Mouse (Mus musculus) kidney, adult 18-20 months (tissue): ENCODE data around the gene P2ry13.

Experiments used
- DNase-seq: peaks from one replicate; pipeline ENCODE4 v3.0.0; 2021

Gene P2ry13

DNA sequence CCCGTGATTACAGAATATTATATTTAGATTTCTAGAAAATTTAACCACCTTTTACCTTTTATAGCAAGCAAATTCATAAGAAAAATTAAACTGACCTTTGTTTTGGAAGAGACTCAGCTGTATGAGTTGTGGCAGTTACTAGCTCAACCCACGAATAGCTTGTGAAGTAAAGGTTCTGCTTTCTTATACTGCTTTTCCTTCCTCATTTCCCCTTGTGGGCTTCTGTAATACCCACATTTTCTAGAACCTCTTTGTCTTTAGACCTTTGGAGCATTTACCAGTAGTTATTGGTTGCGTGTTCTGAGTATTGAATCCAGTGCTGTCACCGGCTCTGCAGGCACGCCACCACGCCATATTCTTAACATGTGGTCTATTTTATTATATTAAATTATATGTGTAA lies at the start of gene P2ry13:
TSS of gene P2ry13 (minus strand) at position 156 of the 400 bp plus-strand sequence.
- no peak for DNase-seq

DNA sequence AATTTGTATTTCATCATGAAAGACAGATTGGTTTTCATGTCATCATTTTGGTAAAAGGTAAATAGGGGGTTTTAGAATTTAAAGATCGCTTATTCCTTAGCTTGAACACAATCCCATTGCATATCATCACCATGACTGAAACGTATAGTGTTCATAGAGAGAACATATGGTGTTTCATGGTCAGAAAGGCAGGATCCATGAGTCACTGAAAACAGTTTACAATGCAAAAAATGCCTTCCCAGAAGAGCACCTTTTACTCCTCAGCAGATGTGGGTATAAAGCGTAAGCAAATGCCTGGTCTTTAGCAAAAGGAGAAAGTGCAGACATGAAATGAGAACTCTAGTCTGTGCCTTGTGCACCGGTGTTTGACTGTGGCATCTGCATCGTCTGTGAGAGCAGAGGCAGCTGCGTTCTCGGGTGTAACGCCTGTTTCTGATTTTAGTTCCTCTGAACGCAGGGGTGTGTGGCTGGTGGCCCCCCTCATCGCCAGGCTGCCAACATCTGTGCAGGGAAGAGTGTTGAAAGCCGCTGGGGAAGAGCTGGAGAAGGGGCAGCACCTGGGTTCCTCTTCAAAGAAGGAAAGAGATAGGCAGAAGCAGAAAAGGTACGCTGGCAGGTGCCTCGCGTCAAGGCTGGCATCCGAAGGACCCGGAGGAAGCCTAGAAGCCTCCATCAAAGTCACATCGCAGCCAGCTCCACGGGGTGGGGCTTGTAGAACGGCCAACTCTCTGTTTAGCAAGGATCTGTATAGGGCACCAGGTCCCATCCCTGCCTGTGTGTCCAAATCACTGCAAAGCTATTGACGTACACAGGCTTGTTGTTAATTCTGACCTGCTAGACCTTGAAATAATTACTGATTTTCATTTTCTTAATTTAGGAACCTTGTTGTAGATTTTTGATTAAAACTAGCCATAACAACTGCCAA lies 47.3 kb upstream of the P2ry13 start:
- no peak for DNase-seq

DNA sequence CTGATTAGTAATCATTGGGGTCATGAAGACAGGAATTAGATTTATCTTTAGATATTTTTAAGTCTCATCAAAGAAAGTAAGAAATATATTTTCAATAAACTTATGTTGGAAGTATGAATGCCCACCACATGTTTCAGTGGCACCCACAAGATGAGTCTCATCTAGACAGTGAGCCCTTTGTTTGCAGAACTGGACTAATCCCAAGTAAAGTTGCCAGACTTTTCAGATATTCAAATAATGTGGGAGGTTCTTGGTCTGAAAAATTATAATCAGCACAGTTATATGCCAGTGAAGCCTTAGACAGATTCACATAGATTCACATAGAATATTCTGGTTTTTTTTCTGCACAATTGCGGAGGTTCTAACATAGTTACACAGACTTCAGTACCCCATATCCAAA lies 39.8 kb upstream of the P2ry13 start:
- no peak for DNase-seq

DNA sequence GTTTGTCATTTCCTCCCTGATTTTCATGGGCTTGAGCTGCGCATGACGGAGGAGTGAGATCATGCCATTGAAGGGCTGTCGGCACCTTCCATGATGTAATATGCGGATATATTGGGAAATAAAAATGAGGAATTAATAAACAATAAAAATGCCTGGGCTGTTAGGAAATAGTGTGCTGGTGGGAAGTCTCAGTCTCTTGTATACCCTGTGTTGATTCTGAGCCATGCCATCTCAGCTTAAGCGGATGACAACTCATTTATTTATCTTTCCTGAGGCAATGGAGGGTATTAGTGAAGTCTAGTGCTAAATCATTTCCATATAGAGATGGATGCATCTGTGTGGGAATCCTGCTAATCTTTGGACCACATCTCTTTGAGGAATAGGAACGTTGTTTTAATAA lies 37.3 kb upstream of the P2ry13 start:
- no peak for DNase-seq

DNA sequence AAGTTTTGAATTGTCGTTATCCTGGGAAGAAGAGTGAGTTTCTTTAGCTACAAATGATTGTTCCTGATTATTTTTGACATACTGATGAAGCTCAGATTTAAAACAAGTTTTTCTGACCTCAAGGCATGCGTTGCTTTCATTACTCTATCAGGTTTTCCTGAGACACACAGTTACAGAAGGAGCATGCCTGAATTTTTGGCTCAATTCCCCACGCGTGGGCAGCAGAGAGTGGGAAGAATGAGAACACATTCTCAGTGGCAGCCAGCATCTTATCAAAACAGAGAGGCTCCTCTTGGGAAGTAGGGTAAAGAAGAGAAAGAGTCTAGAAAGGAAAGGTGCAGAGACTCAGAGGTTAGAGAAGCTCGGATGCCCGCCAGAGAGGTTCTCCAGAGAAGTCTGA lies 32.7 kb upstream of the P2ry13 start:
- DNase-seq: no peak

DNA sequence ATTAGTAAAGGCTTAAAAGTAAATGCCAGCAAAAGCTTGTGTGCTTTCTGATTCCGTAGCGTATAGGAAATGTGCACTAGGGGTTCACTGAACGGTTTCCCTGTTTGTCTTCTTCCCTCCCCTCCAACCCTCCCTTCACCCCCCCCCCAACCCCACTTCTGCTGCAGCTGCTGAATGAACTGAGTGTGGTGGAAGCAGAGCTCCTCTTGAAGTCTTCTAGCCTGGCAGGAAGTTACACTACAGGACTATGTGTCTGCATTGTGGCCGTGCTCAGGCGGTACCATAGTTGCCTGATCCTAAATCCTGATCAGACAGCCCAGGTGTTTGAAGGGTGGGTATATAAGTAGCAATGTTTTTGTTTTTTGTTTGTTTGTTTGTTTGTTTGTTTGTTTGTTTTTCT lies 24.2 kb upstream of the P2ry13 start:
- no peak for DNase-seq

DNA sequence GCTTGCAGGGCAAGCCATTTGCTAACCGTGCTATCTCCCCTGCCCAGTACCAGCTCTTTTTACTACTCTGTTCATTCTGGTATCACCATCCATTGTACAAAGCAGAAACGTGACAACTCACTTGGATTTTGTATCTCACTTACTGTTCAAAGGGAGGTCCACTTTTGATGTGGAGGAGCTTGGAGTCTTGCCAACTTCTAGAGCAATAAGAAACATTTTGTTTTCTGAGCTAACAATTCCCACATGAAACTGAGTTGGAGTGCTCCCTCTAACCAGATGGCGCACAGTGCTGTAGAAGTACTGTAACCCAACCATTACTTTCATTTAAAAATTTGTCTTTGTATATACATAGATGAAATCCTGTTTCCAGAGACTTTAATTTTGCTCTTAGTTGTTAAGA lies 20.2 kb upstream of the P2ry13 start:
- no peak for DNase-seq

DNA sequence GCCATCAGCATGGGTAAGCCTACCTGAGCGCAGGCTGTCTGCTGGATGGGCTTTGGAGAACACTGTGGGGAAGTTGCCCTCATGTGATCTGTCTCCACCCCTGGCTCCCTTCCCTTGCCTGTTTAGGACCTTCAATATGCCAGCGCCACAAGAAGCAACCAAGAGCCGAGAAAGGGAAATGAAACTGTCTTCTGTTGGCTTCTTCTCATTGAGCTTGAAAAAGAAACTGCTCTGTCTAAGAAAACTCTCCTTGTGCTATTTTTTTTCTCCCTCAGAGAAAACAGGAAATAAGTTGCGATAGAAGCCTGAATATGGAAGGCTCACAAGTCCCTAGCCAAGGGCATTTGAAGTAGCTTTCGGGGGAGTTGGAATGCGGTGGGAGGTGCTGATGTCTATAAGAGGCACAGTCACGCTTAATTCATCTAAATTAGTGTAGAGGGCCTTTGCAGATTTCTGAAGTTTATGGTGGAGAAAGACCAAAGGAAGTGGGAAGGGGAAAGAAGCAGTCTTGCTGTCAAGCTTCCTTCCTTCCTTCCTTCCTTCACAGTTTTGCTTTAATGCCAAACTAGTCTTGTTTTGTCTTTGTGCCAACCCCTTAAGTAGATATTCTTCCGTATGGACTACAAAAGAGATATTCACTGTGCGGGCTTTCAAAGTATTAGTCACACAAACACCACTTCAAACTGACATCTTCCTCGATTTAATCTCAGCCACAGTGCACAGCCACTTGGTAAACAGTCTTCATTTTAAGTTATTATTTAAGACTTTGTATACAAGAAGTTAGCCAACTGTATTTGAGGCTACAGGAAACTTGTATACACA lies 18.3 kb upstream of the P2ry13 start:
- peak; percentile 11 for DNase-seq

DNA sequence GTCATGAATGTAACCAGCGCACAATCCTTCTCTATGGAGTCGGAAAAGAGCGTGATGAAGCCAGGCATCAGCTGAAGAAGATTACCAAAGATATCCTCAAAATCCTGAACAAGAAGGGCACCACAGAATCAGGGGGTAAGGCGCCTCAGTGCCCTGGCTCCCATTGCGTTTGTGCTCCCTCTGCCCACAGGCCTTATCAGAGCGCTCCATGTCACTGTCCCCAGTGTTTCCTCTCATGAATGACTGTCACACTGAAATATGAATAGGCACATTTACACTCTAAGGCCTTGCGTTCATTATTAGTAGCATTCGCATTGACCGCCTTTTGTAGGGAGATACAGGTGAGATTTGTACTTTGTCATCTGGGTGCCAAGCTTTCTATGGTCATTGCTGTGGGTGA lies 17.0 kb upstream of the P2ry13 start:
- DNase-seq: no peak

DNA sequence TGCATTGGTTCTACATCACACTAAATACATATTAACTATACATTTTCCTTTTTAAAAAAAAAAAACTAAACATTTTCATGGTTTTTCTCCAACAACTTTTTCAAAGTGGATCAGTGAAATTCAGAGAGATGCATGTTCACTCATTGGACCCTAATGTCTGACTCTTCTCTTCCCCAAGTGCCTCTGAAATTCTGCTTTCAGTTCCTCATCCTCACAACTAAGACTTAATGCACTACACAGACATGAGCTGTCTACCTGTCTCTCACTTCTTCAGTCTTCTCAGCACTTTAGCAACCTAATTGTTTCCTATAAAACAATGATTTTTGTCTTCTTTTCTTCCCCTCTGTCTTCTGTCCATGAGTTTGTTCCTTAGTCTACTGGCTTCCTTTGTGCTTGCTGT lies 14.7 kb upstream of the P2ry13 start:
- DNase-seq: no peak

DNA sequence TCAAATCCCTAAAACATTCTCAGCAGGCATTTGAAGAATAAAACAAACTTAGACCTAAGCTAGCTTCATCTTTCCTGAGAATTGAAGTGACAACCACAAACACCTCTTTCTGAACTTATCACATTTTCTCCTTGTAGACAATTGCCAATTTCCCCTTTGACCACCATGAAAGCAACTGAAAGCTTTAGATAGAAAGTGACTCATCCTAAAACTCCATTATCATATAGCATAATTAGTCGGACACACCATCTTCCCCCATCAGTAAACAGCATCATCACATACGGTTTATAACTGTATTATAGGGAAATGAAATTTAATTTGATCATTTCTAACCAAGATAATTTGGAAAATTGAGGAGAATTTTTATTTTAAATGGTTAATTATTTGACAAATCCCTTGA lies 11.6 kb upstream of the P2ry13 start:
- DNase-seq: no peak

DNA sequence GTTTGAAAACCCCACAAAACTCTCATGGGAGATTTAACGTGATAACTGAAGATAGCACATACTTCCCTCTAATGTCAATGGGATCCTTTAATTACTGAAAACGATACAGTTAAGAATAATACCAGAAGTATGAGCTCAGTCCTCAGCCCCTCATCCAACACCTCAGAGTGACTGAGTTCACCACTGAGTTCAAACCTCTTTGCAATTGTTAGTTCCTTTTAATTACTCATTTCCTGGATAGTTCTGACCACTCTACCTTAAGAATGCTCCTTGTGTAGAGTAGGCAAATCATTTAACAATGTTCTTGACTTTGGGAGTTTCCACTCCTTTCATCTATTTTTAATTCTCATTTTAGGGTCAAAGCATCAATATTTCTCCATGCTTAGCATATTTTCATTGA lies 8.6 kb upstream of the P2ry13 start:
- no peak for DNase-seq

DNA sequence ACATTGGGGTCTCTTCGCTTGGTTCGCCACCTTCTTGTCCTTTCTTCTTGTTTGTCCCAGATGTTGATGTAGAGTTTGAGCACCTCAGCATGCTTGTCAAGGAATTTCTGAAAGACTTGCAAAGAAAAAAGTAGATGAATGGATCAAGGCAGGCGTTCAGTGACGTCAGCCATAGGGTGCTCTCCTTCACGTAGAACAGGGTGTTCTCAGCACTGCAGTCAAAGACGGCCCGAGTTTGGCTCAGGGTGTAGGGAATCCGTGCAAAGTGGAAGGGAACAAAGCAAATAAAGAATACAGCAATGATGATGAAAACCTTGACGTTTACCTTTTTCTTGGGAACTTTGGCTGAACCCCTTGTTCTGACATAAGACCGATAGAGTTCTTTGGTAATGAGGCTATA lies 6.5 kb upstream of the P2ry13 start:
- no peak for DNase-seq

DNA sequence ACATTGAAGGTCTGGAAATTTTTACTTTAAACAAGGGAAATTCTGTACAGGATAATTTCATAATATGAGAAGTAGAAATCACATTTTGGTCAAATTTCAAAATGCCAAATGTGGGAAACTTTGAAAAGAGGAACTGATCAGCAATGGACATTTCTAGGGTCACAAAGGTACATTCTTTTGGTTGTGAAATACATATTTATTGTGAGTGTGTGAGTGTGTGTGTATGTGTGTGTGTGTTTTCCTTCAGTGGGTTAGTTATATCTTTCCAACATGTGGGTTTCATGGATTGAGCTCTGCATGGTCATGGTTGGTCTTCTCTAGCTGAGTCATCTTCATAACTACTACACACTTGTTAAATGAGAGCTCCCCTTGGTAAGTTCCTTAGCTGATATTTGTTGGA lies 1.7 kb upstream of the P2ry13 start:
- DNase-seq: no peak

DNA sequence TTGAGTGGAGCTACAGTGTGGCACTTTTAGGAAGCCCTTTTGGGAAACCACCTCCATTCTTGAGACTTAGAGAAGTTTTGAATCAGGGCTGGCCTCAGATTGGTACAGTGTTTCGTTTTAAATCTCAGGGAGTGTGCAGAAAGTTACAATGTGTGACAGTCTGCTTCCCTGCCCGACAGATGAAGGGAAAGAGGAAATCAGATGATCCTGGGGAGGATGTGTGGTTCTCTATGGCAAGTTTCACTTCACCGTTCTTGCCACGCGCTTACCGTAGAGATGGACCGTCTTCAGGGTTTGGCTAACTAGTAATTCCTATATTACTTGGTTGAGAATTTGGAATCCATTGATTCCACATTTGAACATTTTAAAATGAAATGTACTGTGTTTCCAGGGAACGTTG lies 1.1 kb upstream of the P2ry13 start:
- DNase-seq: no peak

DNA sequence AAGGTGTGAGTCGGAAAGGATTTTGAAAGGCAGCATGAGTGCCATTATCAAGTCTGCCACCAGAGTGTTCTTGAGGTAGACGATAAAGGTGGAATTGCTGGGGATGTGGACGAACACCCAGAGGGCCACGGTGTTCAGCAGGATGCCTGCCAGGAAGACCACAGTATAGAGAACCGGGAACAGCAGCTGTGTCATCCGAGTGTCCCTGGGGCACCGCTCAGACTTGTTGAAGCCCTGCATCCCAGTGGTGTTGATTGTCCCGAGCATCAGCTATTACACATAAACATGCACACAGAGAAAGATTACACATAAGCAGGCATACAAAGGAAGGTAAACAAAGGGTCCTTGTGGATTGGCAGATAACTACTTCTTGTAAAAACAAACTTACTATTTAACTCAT lies 593 bp downstream of the P2ry13 start:
- no peak for DNase-seq

DNA sequence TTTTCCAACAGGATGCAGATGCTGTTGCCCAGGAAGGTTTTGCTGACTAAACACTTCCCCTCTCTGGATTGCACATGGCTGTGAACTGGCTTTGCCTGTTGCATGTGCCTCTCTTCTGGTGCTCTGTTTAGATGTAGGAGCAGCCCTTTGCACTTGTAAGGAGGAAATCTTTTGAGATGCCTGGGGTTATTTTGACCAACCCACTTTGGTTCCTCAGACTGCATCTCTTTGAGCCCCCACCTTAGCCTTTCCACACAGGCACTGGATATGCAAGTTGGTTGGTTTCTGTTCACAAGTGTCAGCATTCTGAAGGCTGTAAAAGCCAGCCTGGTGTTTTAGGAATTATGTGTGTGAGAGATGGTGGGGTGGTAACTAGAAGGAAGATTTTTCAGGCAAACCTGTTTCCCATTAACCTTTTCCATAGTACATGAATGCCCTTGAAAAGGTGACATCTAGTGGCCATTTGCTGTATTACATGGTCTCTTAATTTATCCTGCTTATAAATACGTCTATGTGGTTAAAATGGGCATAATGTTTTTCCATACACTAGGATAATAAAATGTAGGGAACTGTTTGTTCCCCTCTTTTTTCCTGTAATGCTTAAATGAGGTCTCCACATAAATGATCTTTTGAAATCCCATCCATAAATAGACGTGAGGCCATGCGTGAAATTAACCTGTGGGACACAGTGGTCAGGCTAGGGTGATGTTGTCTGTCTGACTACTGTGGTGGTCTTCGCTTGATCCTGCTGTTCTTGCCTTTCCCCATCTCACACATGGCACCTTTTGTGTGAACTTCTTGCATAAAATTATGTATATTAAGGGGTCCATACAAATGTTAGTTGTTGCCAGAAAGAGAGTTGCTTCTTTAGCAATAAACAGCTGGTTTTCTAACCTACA lies 1.8 kb downstream of the P2ry13 start:
- DNase-seq: peak; percentile 4

DNA sequence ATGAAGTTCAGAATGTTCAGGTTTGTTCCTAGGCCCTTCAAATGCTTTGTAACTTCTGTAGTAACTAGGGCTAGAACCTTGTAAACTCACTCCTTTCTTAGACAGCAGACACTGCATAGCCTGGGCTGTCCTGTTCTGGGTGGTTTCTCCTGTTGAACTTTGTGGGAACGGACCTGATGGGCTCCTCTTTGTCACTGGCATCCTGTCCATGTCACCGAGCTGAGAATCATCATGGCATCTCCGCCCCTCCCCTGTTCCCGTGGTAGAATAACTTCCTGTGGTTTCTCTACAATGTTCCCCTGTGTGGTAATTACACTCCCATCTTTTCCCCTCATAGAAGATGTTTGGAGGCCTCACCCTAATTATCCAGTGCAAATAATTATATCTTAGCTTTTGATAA lies 4.7 kb downstream of the P2ry13 start:
- DNase-seq: no peak

DNA sequence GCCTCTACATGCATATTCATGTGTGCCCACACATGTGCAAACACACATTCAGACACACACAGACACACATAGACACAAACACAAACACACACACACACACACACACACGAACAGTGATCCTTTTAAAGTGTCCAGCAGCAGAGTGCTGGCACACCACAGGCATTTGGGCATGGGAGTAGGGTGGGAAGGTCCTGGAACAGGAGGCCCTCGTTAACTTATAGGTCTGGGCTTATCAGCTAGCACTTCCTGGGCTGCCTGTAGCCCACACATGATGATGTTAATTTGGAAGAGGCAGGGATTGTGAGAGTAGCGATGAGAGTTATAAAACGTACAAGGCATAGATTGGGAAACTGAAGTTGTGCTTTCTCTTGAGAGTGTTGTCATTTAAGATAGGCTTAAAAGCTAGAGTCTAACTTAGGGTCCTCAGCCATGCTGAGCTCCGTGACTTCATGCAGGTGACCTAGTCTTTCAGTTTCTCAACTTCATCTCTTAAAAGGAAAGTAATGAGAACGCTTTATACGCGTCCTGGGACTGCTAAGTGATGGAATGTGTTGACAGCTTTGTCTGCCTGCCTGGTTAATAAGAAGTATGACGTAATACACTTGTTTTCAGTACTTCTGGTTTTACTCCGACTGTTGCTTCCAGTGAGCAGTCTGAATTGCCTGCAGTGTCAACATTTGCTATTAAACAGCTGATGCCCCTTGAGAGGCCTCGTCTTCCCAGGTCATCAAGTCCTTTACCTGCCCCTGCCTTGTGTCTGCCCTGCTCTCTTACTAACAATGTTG lies 5.8 kb downstream of the P2ry13 start:
- DNase-seq: no peak

DNA sequence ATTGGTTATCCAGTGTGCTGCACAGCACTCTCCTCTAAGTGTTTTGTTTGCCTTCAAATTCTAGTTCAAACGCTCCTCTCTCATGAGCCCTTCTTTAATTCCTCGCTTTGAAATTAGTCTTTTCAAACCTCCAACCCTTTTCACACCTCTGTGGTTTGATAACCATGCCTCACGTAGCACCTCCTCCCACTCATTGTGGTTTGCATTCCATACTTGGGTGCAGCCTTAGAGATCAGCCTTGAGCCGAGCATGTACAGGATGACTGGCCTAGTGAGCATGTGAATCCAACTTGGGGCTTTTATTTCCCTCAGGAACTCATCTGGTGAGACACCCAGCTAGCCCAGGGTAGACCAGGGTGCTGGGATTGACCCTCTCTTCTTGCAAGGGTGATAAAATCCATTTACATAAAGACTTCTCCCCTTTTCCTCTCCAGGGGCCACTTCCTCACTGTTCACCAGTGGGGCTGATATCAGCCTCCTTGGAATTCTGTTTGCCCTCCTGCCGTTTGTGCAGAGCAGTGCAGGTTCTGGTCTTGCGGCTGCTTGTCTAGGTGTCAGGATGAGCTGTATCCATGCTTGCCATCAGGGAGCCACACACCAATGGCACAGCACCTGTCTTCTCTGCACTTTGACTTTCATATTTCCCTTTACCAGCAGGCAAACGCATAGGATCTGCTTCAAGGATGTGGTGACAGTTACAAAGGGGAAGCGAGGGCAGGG lies 6.7 kb downstream of the P2ry13 start:
- DNase-seq: no peak

DNA sequence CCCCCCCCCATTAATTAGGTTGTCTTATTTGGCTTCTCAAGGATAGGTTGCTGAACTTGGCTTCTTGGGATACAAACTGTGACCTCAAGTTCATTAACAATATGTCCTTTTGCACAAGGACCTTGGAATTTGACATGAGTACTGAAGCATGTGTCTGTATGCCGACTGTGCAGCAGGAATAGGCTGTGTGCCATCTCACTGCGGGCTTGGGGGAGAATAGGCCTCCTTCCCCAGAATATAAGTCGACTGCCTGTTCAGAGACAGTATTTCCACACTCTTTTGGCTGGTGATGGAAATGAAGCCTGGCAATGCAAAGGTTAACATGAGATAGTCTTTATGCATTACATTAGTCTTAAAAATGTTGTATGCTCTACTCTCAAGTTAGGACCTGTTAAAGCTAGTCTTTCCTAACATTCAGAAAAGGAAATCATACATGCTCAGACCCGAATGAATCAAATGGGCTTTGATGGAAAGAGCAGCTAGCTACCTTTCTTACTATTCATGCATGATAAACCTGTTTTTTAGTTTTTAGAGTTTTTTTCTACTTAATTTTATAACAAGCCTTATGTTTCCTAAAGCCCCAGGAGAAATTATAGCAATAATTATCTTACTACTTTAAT lies 13.2 kb downstream of the P2ry13 start:
- no peak for DNase-seq
